Mouse (Mus musculus): ENCODE measurements at regions not wholly inside any gene's neighbourhood (a gene's known extent, or its start where the extent isn't known, plus 50 kb on each side); places are given as distances from the start of the nearest gene placed in this dataset.
A peak's percentile ranks its signal among the peaks of the same experiment; 100 is the strongest.

DNA sequence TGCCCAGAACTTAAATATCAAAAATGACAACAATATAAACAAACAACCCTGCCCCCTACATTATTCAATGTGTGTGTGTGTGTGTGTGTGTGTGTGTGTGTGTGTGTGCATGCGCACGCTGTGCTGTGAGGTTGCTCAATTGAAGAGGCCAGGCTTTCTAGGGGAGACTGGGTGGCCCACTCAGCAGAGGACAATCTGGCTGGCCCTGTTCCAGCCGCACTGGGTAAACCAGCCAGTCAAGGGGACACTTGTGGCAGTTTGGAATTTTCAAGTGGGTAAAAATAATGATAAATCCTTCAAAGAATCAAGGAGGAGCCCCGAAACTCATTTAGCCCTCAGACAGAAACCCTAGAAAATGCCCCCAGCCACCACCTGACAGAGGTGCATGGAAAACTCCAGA, 128.5 kb downstream of the Gm5426 start:
- peak overlapping the region; percentile 94 for H3K27ac ChIP-seq (ENCODE audit: insufficient read depth, low read depth)
- DNase-seq (ENCODE audit: extremely low read depth) = no peak
- H3K4me2 ChIP-seq (ENCODE audit: insufficient read depth, low read depth, poor library complexity, severe bottlenecking) = peak overlapping the region; percentile 72
- H3K4me3 ChIP-seq (replicated peaks in 1 of 3; ENCODE audit: low read depth in 2 of 3, low read length in 2 of 3, poor library complexity in 1 of 3) = peak overlapping the region in 1 of 3 experiments; percentile 33
- H3K79me2 ChIP-seq (replicated peaks; ENCODE audit: control insufficient read depth, extremely low read depth, insufficient read depth, poor library complexity, severe bottlenecking) = no peaks in the 10 kb centered on the region
- H3K4me1 ChIP-seq (ENCODE audit: control insufficient read depth in 1 of 2, insufficient read depth in 2 of 2) = peaks cover 23 to 62% of the 10 kb centered on the region in 2 experiments
- peak overlapping the region; percentile 40 for H3K9ac ChIP-seq (ENCODE audit: insufficient read depth, low read depth)
- H3K9me3 ChIP-seq (replicated peaks; ENCODE audit: low read length) = no peaks in the 10 kb centered on the region
- no peaks in the 10 kb centered on the region for H3K27me3 ChIP-seq (replicated peaks)
- TF ChIP-seq POLR2A (IDR thresholded peaks at IDR 0.05; ENCODE audit: low read depth, low read length) = no peak
- no peak for TF ChIP-seq HCFC1 (IDR thresholded peaks at IDR 0.05; ENCODE audit: low read depth, low read length)
- TF ChIP-seq NRF1 (IDR thresholded peaks at IDR 0.05; ENCODE audit: low read depth, low read length) = 0 out of 2 replicates have a peak, but pooled peaks have one; percentile 38
- dilution Hi-C loops (cut with MboI; ENCODE audit: extremely low pct_ligation_motif_present, extremely low pct_unique_long_range_greater_than_20kb, low sequenced_read_pairs) (no loop called here), in situ Hi-C loops (cut with MboI; ENCODE audit: low pct_ligation_motif_present, low pct_unique_long_range_greater_than_20kb, low sequenced_read_pairs) (loop anchor here (5.0 kb wide), 1 partner anchor 107 kb away; no protein-coding TSS in a partner anchor)
- no peaks in the 10 kb centered on the region for H3K36me3 ChIP-seq (replicated peaks in 1 of 2; ENCODE audit: control insufficient read depth in 1 of 2, insufficient read depth in 1 of 2, low read length in 1 of 2)

DNA sequence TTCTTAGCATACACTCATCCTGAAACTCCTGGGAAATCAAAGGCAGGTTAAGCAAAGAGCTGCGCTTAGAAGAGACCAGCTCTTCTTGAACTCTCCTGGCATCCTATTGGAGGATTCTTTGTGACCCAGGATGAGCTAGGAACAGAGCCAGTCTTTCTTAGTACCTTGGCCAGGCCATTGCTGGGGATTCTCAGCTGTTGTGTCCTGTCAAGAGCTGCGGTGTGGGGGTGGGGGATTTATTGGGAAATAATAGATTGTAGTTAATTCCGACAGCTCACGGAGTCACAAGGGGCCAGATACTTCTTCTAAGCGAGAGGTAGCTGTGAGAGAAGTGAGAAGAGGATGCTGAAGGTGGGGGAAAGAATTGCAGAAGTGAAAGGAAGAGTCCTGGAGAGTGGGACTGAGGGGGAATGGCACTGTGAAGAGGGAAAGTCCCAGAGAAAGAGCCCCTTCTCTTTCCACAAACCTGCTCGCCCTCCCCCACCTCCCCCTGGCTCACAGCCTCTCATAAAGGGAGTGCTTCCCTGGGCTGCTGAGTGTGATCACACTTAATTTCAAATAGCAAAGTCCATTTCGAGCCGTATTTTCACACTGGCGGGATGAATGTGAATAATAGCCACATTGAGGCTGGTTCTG, 129.8 kb downstream of the Gm5426 start:
- no peaks in the 10 kb centered on the region for H3K79me2 ChIP-seq (replicated peaks; ENCODE audit: control insufficient read depth, extremely low read depth, insufficient read depth, poor library complexity, severe bottlenecking)
- peak overlapping the region; percentile 66 for H3K4me2 ChIP-seq (ENCODE audit: insufficient read depth, low read depth, poor library complexity, severe bottlenecking)
- DNase-seq (ENCODE audit: extremely low read depth) = peak; percentile 82
- H3K27ac ChIP-seq (ENCODE audit: insufficient read depth, low read depth) = peak overlapping the region; percentile 94
- peaks cover 23 to 60% of the 10 kb centered on the region in 2 experiments for H3K4me1 ChIP-seq (ENCODE audit: control insufficient read depth in 1 of 2, insufficient read depth in 2 of 2)
- H3K27me3 ChIP-seq (replicated peaks) = no peaks in the 10 kb centered on the region
- H3K9ac ChIP-seq (ENCODE audit: insufficient read depth, low read depth) = peak overlapping the region; percentile 88
- dilution Hi-C loops (cut with MboI; ENCODE audit: extremely low pct_ligation_motif_present, extremely low pct_unique_long_range_greater_than_20kb, low sequenced_read_pairs) = no loop called here
- no peaks in the 10 kb centered on the region for H3K36me3 ChIP-seq (replicated peaks in 1 of 2; ENCODE audit: control insufficient read depth in 1 of 2, insufficient read depth in 1 of 2, low read length in 1 of 2)
- peak overlapping the region; percentile 35 to 54 (median 42) for H3K4me3 ChIP-seq (replicated peaks in 1 of 3; ENCODE audit: low read depth in 2 of 3, low read length in 2 of 3, poor library complexity in 1 of 3)
- in situ Hi-C loops (cut with MboI; ENCODE audit: low pct_ligation_motif_present, low pct_unique_long_range_greater_than_20kb, low sequenced_read_pairs) = loop anchor here (5.0 kb wide), 1 partner anchor 106 kb away; no protein-coding TSS in a partner anchor
- no peaks in the 10 kb centered on the region for H3K9me3 ChIP-seq (replicated peaks; ENCODE audit: low read length)
- peak; percentile 88 for TF ChIP-seq MEF2A (IDR thresholded peaks at IDR 0.05; ENCODE audit: borderline replicate concordance, low read depth, low read length)
- TF ChIP-seq TCF12 (IDR thresholded peaks at IDR 0.05; ENCODE audit: low read depth, low read length) = peak; percentile 95
- no peak for TF ChIP-seq NRF1 (IDR thresholded peaks at IDR 0.05; ENCODE audit: low read depth, low read length)
- peak; percentile 76 for TF ChIP-seq BHLHE40 (IDR thresholded peaks at IDR 0.05; ENCODE audit: low read depth, low read length)
- TF ChIP-seq JUND (conservative IDR thresholded peaks at IDR 0.05; ENCODE audit: low read depth, low read length) = peak; percentile 77
- TF ChIP-seq ZMIZ1 (IDR thresholded peaks at IDR 0.05; ENCODE audit: low read depth, low read length) = peak; percentile 60
- TF ChIP-seq KAT2A (IDR thresholded peaks at IDR 0.05; ENCODE audit: insufficient replicate concordance, low read length) = 0 out of 2 replicates have a peak, but pooled peaks have one; percentile 63
- TF ChIP-seq ELF1 (IDR thresholded peaks at IDR 0.05; ENCODE audit: low read depth, low read length) = no peak
- peak; percentile 88 for TF ChIP-seq CHD2 (IDR thresholded peaks at IDR 0.05; ENCODE audit: low read length)
- TF ChIP-seq E2F4 (IDR thresholded peaks at IDR 0.05; ENCODE audit: insufficient replicate concordance, low read depth, low read length) = peak; percentile 18; the same call in 1 of the 2 replicates
- TF ChIP-seq UBTF (IDR thresholded peaks at IDR 0.05; ENCODE audit: low read depth, low read length) = no peak
- peak; percentile 6 for TF ChIP-seq SMC3 (IDR thresholded peaks at IDR 0.05; ENCODE audit: low read depth, low read length)
- peak; percentile 52 for TF ChIP-seq POLR2A (IDR thresholded peaks at IDR 0.05; ENCODE audit: low read depth, low read length)
- TF ChIP-seq HCFC1 (IDR thresholded peaks at IDR 0.05; ENCODE audit: low read depth, low read length) = peak; percentile 23; the same call in 1 of the 2 replicates
- peak; percentile 96 for TF ChIP-seq EP300 (IDR thresholded peaks at IDR 0.05; ENCODE audit: low read length)
- no peak for TF ChIP-seq ZC3H11A (IDR thresholded peaks at IDR 0.05; ENCODE audit: low read depth, low read length)
- TF ChIP-seq ETS1 (conservative IDR thresholded peaks at IDR 0.05; ENCODE audit: low read depth, low read length) = peak; percentile 81
- peak; percentile 95 for TF ChIP-seq MAZ (IDR thresholded peaks at IDR 0.05; ENCODE audit: low read depth, low read length)
- TF ChIP-seq MAX (IDR thresholded peaks at IDR 0.05; ENCODE audit: low read length) = peak; percentile 56; the same call in 1 of the 2 replicates
- 0 out of 2 replicates have a peak, but pooled peaks have one; percentile 24 for TF ChIP-seq SIN3A (IDR thresholded peaks at IDR 0.05; ENCODE audit: low read length)
- TF ChIP-seq JUN (IDR thresholded peaks at IDR 0.05; ENCODE audit: insufficient read depth, low read depth, low read length) = peak; percentile 21
- no peak for TF ChIP-seq USF2 (conservative IDR thresholded peaks at IDR 0.05; ENCODE audit: low read depth, low read length)
- peak; percentile 96 for TF ChIP-seq RCOR1 (conservative IDR thresholded peaks at IDR 0.05; ENCODE audit: low read depth, low read length)
- peak; percentile 80 for TF ChIP-seq TBP (conservative IDR thresholded peaks at IDR 0.05; ENCODE audit: low read depth, low read length)
- peak; percentile 5; the same call in 1 of the 2 replicates for TF ChIP-seq MYC (IDR thresholded peaks at IDR 0.05; ENCODE audit: low read depth, low read length)
- no peak for TF ChIP-seq GABPA (IDR thresholded peaks at IDR 0.05; ENCODE audit: insufficient replicate concordance, low read depth, low read length)
- no peak for TF ChIP-seq ZKSCAN1 (IDR thresholded peaks at IDR 0.05; ENCODE audit: borderline replicate concordance, low read depth, low read length)
- TF ChIP-seq USF1 (IDR thresholded peaks at IDR 0.05; ENCODE audit: low read depth, low read length) = no peak
- no peak for TF ChIP-seq PAX5 (IDR thresholded peaks at IDR 0.05; ENCODE audit: low read length)
- TF ChIP-seq CHD1 (IDR thresholded peaks at IDR 0.05; ENCODE audit: low read depth, low read length) = peak; percentile 29; the same call in 1 of the 2 replicates

Measured in CH12.LX (cell line).